Mouse (Mus musculus) liver, postnatal 0 days (tissue): ENCODE results near the gene Nrip3.

Source experiments
- CTCF ChIP-seq: sonication (generic); IDR thresholded peaks from 2 replicates; pipeline ENCODE4 v1.5.1; 2016; ENCODE audit warnings: antibody characterized with exemption, low read depth
- EP300 ChIP-seq: IDR thresholded peaks from 2 replicates; pipeline ENCODE4 v1.6.1; 2016; ENCODE audit warnings: antibody characterized with exemption, low read depth, mild to moderate bottlenecking

- no peak for TF ChIP-seq CTCF
- no peak for TF ChIP-seq EP300
These were observed 69.6 kb downstream of the Nrip3 start for GRCm38 (mm10) chr7:109712198-109712597.
